Mouse (Mus musculus) urinary bladder, postnatal 25 days (tissue): Measurements from ENCODE around the gene Fam221a.

ENCODE experiments used
- DNase-seq: peaks from one replicate; pipeline ENCODE4 v3.0.0; 2022; ENCODE audit warnings: low spot score

Gene Fam221a

GRCm38 (mm10) chr6:49367159-49368054, at the start of gene Fam221a:
Gene Fam221a (plus strand): TSS chr6:49367739.
- DNase-seq, result peak; percentile 81

- peak; percentile 96 for DNase-seq
These were observed 48.5 kb upstream of the Fam221a start, which contains the start of gene Ccdc126 for GRCm38 (mm10) chr6:49318966-49319594. Gene Ccdc126 (plus strand): TSS chr6:49319274.

- no peak for DNase-seq
These were observed 47.8 kb upstream of the Fam221a start for GRCm38 (mm10) chr6:49319595-49320315.

GRCm38 (mm10) chr6:49321341-49321740, 46.2 kb upstream of the Fam221a start:
- DNase-seq, result no peak

GRCm38 (mm10) chr6:49322056-49322455, 45.5 kb upstream of the Fam221a start:
- DNase-seq, result no peak

- DNase-seq, result no peak
These were observed 44.6 kb upstream of the Fam221a start for GRCm38 (mm10) chr6:49322986-49323385.

- no peak for DNase-seq
These were observed 43.0 kb upstream of the Fam221a start for GRCm38 (mm10) chr6:49324528-49324927.

GRCm38 (mm10) chr6:49325294-49325693, 42.2 kb upstream of the Fam221a start:
- DNase-seq, result no peak

GRCm38 (mm10) chr6:49326846-49327245, 40.7 kb upstream of the Fam221a start:
- no peak for DNase-seq

GRCm38 (mm10) chr6:49331369-49332059, 36.0 kb upstream of the Fam221a start:
- DNase-seq, result no peak

GRCm38 (mm10) chr6:49332060-49332370, 35.5 kb upstream of the Fam221a start:
- DNase-seq, result no peak

GRCm38 (mm10) chr6:49338566-49338965, 29.0 kb upstream of the Fam221a start:
- no peak for DNase-seq

GRCm38 (mm10) chr6:49339145-49339544, 28.4 kb upstream of the Fam221a start:
- DNase-seq, result no peak

GRCm38 (mm10) chr6:49343737-49344469, 23.6 kb upstream of the Fam221a start:
- no peak for DNase-seq

GRCm38 (mm10) chr6:49349826-49350225, 17.7 kb upstream of the Fam221a start:
- DNase-seq, result no peak

- DNase-seq, result no peak
These were observed 12.9 kb upstream of the Fam221a start for GRCm38 (mm10) chr6:49354613-49355012.

- no peak for DNase-seq
These were observed 12.4 kb upstream of the Fam221a start for GRCm38 (mm10) chr6:49355171-49355570.

- DNase-seq, result no peak
These were observed 7.1 kb upstream of the Fam221a start for GRCm38 (mm10) chr6:49360420-49360819.

GRCm38 (mm10) chr6:49368212-49368611, 673 bp downstream of the Fam221a start:
- DNase-seq, result no peak

- DNase-seq, result no peak
These were observed 5.2 kb downstream of the Fam221a start for GRCm38 (mm10) chr6:49372705-49373104.

- DNase-seq, result no peak
These were observed 6.4 kb downstream of the Fam221a start for GRCm38 (mm10) chr6:49373943-49374342.
